Comparison of ENCODE assay signal across 10 mouse cellular contexts in genomic region chr7:132262696-132263095, GRCm38 (mm10). TPM values are rescaled to one million over a fixed set of nuclear protein-coding genes. Genes with fewer than 3 reads are reported as not detected.
A peak's percentile ranks its signal among the peaks of the same experiment; 100 is the strongest.
DNase-seq lines count a peak whose midpoint lies in the region; ATAC-seq and TF ChIP-seq lines count a peak whose summit lies in the region.
"Had no signal": no experiment of that assay in that cellular context is flagged by ENCODE, and none has a peak within 500 bp of the region (broad histone marks: within the 10 kb centered on the region; RNA-seq: fewer than 3 reads in every experiment).

No protein-coding gene starts in this region.

- peak overlapping the region; percentile 86 for H3K27ac ChIP-seq in lung, embryonic 15.5 days
- peak overlapping the region; percentile 88 for H3K27ac ChIP-seq in hindbrain, embryonic 10.5 days
- peak overlapping the region; percentile 61; the same call in 1 of the 2 replicates for H3K27ac ChIP-seq in stomach, postnatal 0 days (replicated peaks)
- no peak overlapping the region for H3K27ac ChIP-seq in kidney, embryonic 14.5 days (ENCODE audit: low read depth, low read length)

- no peak for TF ChIP-seq CTCF in lung, adult 2 months (IDR thresholded peaks at IDR 0.05; ENCODE audit: insufficient read depth, low read length)
- no peak for TF ChIP-seq CTCF in stomach, postnatal 0 days (IDR thresholded peaks at IDR 0.05; ENCODE audit: low read depth)

- H3K4me2 ChIP-seq in lung, embryonic 15.5 days = no peak overlapping the region
- H3K4me2 ChIP-seq in stomach, postnatal 0 days (replicated peaks; ENCODE audit: low read depth) = no peak overlapping the region
- no peak overlapping the region for H3K4me2 ChIP-seq in kidney, embryonic 14.5 days (replicated peaks; ENCODE audit: low read depth, low read length)

- TF ChIP-seq POLR2A in lung, adult 2 months (IDR thresholded peaks at IDR 0.05; ENCODE audit: borderline replicate concordance, extremely low read depth, low read depth, low read length) = no peak

- H3K4me3 ChIP-seq in lung, embryonic 15.5 days = no peak overlapping the region
- no peak overlapping the region for H3K4me3 ChIP-seq in lung, adult 2 months (replicated peaks; ENCODE audit: extremely low read depth, low read depth, low read length)
- H3K4me3 ChIP-seq in hindbrain, embryonic 10.5 days = no peak overlapping the region
- H3K4me3 ChIP-seq in stomach, postnatal 0 days (ENCODE audit: low read depth, low read length) = no peak overlapping the region
- H3K4me3 ChIP-seq in kidney, embryonic 14.5 days (ENCODE audit: low read length) = no peak overlapping the region
- H3K4me3 ChIP-seq: myocyte had no signal

- H3K36me3 ChIP-seq in lung, embryonic 15.5 days = peaks cover 6% of the 10 kb centered on the region; the same call in 1 of the 2 replicates
- peaks cover 62% of the 10 kb centered on the region for H3K36me3 ChIP-seq in hindbrain, embryonic 10.5 days
- peaks cover 14% of the 10 kb centered on the region; the same call in 1 of the 2 replicates for H3K36me3 ChIP-seq in stomach, postnatal 0 days (ENCODE audit: control insufficient read depth, insufficient read depth, low read length)
- H3K36me3 ChIP-seq in kidney, embryonic 14.5 days (ENCODE audit: control insufficient read depth, insufficient read depth, low read length) = peaks cover 14% of the 10 kb centered on the region; the same call in 1 of the 2 replicates

- no peak for DNase-seq in lung, adult 2 months
- peak; percentile 85 for DNase-seq in hindbrain, embryonic 10.5 days (ENCODE audit: low spot score)
- peak; percentile 39 for DNase-seq in lung, postnatal 36 days
- DNase-seq in stomach, postnatal 0 days (ENCODE audit: low spot score) = no peak
- no peak for DNase-seq in gastrocnemius, postnatal 10 days
- DNase-seq in frontal cortex, postnatal 25 days (ENCODE audit: low spot score in 2 of 2) = no peak
- DNase-seq: gastrocnemius, postnatal 36 days had no signal

- peak; percentile 17; the same call in 1 of the 2 replicates for ATAC-seq in lung, embryonic 15.5 days (ENCODE audit: borderline replicate concordance, extremely low read depth, low FRiP score, low TSS enrichment)
- no peak for ATAC-seq in stomach, postnatal 0 days (ENCODE audit: low FRiP score, low TSS enrichment)
- ATAC-seq in kidney, embryonic 14.5 days (ENCODE audit: low FRiP score, low TSS enrichment) = no peak

- H3K4me1 ChIP-seq in lung, embryonic 15.5 days = peaks cover 50% of the 10 kb centered on the region
- peaks cover 5% of the 10 kb centered on the region; the same call in 1 of the 2 replicates for H3K4me1 ChIP-seq in lung, adult 2 months (ENCODE audit: control insufficient read depth, insufficient read depth, low read length)
- H3K4me1 ChIP-seq in hindbrain, embryonic 10.5 days (replicated peaks) = peaks cover 76% of the 10 kb centered on the region
- H3K4me1 ChIP-seq in stomach, postnatal 0 days (replicated peaks; ENCODE audit: control insufficient read depth, insufficient read depth) = peaks cover 2% of the 10 kb centered on the region; the same call in 1 of the 2 replicates
- peaks cover 5% of the 10 kb centered on the region; the same call in 1 of the 2 replicates for H3K4me1 ChIP-seq in kidney, embryonic 14.5 days (ENCODE audit: control insufficient read depth, insufficient read depth, low read length)

- WGBS in lung, embryonic 15.5 days = 44% methylated on average over 6 of the region's 6 CpGs
- 40% methylated on average over 6 of the region's 6 CpGs for WGBS in lung, adult 2 months
- WGBS in hindbrain, embryonic 10.5 days = 15% methylated on average over 6 of the region's 6 CpGs
- 64% methylated on average over 6 of the region's 6 CpGs for WGBS in stomach, postnatal 0 days
- WGBS in kidney, embryonic 14.5 days = 71% methylated on average over 6 of the region's 6 CpGs

- no peak overlapping the region for H3K9ac ChIP-seq in lung, embryonic 15.5 days
- H3K9ac ChIP-seq in stomach, postnatal 0 days (ENCODE audit: low read length) = 0 out of 2 replicates have a peak overlapping the region, but pooled peaks have one; percentile 4
- H3K9ac ChIP-seq in kidney, embryonic 14.5 days (ENCODE audit: low read depth, low read length) = no peak overlapping the region

- H3K27me3 ChIP-seq in lung, embryonic 15.5 days = no peaks in the 10 kb centered on the region
- no peaks in the 10 kb centered on the region for H3K27me3 ChIP-seq in hindbrain, embryonic 10.5 days (ENCODE audit: insufficient read depth, poor library complexity, severe bottlenecking)
- H3K27me3 ChIP-seq in stomach, postnatal 0 days (ENCODE audit: control insufficient read depth, insufficient read depth, low read length) = no peaks in the 10 kb centered on the region
- no peaks in the 10 kb centered on the region for H3K27me3 ChIP-seq in kidney, embryonic 14.5 days (ENCODE audit: control insufficient read depth, insufficient read depth, low read length)

- no peaks in the 10 kb centered on the region for H3K9me3 ChIP-seq in lung, embryonic 15.5 days
- no peaks in the 10 kb centered on the region for H3K9me3 ChIP-seq in hindbrain, embryonic 10.5 days
- no peaks in the 10 kb centered on the region for H3K9me3 ChIP-seq in stomach, postnatal 0 days (ENCODE audit: control insufficient read depth, low read length)
- H3K9me3 ChIP-seq in kidney, embryonic 14.5 days (ENCODE audit: control insufficient read depth, low read length) = no peaks in the 10 kb centered on the region

- no peak for TF ChIP-seq EP300 in stomach, postnatal 0 days (optimal IDR thresholded peaks at IDR 0.05)

RNA-seq across cellular contexts. Expression of gene Chst15, which starts 54.3 kb away (rescaled TPM):
- 17.8 and 20.3 TPM in 2 replicates for polyA plus RNA-seq in lung, embryonic 15.5 days (2015; fragmentation: Nextera tagmentation; extraction: Ambion mirVana)
- 14.1 and 14.7 TPM in 2 replicates for polyA plus RNA-seq in lung, adult 2 months (2012; rRNA removed)
- 22.0 and 25.9 TPM in 2 replicates for polyA plus RNA-seq in hindbrain, embryonic 10.5 days (2016; fragmentation: Nextera tagmentation; extraction: Ambion mirVana)
- 11.5 and 12.1 TPM in 2 replicates for polyA plus RNA-seq in stomach, postnatal 0 days (2015; fragmentation: Nextera tagmentation; extraction: Ambion mirVana)
- 10 to 100 TPM in 1 of 2 experiments, 1 to 10 TPM in 1; 8.8 to 10.2 TPM for total RNA-seq in gastrocnemius, postnatal 10 days (2021)
- polyA plus RNA-seq in kidney, embryonic 14.5 days (2014; fragmentation: Nextera tagmentation; extraction: Ambion mirVana) = 10.0 and 18.8 TPM in 2 replicates

Comparison
In these comparisons a context has a peak if more than half of its experiments do, and no peak if none do; other contexts are left out.
1. DNase-seq: peak in hindbrain, embryonic 10.5 days (single experiment) and lung, postnatal 36 days (single experiment); none in lung, adult 2 months (single experiment), stomach, postnatal 0 days (single experiment), gastrocnemius, postnatal 10 days (single experiment) and frontal cortex, postnatal 25 days (0 of 2).